Mouse (Mus musculus) lung, postnatal 10 days (tissue): ENCODE measurements around the gene Shf.

Source experiments
- DNase-seq: peaks from one replicate; pipeline ENCODE4 v3.0.0; 2021

Gene Shf

DNA sequence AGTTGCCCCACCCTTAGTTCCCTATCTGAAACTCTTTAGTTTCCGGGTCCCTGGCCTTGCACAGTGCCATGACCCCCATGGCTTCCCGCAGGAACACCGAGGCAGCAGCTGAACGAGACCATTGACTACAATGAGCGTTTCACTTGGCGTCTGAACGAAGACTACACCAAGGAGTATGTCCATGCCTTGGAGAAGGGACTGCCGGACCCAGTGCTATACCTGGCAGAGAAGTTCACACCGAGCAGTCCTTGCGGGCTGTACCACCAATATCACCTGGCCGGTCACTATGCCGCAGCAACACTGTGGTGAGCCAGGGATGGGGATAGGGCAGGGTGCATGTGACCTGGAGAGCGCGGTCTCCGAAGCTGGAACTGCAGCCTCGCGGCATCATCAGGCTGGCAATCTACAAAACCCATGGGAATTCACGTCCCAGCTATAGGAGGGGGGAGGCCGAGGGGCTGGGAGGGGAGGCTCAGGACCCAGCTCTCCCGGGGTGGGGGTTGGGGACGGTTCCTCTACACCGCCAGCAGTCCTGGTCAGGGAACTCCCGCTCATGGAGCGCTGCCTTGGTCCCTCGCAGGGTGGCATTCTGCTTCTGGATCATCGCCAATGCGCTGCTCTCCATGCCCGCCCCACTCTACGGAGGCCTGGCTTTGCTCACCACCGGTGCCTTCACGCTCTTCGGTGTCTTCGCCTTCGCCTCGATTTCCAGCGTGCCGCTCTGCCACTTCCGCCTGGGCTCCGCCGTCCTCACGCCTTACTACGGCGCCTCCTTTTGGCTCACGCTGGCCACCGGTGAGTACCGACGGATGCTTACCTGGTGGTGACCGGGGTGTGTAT lies 67.7 kb downstream of the Shf start:
- DNase-seq, result peak; percentile 21

DNA sequence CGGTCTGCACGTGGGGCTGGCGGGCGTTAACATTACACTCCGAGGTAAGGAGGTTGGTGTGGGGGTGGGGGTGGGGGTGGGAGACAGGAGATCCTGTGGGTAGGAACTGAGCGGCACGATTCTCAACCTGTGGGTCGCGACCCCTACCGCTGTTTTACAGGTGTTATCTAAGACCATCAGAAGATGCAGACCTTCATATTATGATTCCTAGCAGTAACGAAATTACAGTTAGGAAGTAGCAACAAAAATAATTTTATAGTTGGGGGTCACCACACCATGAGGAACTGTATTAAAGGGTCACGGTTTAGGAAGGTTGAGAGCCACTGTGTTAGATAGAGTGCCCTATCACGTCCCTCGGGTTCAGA lies 68.3 kb downstream of the Shf start:
- DNase-seq, result no peak

DNA sequence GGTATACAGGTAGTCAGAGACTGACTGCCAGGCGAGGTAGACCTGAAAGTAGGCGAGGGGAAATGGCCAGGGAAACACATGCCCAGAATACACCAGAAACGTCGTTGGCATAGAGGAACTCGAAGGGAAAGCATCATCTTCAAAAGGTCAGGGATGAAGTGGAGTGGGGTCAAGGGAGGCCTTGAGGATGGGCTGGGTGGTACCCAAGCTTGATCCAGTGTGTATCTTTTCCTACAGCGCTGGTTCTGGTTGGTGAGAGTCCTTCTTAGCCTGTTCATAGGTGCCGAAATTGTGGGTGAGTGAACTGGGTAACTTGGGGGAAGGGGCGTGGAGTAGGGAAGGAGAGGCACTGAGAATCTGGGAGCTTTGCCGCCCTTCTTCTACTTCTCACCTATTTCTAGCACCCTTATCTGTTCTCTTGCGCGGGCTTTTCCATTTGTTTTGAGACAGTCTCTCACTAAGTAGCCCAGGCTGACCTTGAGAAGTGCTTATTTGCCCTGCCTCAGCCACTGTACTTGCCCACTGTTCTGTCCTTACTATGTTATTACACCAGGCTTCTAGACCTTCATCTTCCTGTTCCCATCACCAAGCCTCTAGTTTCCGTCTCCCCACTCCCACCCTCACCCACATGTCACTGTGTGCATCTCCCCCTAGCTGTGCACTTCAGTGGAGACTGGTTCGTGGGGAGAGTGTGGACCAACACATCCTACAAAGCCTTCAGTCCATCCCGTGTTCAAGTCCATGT lies 68.9 kb downstream of the Shf start:
- no peak for DNase-seq
